In genomic region chr5:78284456-78285199, GRCm38 (mm10) we compare ENCODE assay signal across 17 mouse cellular contexts.
A peak's percentile ranks its signal among the peaks of the same experiment; 100 is the strongest.
DNase-seq lines count a peak whose midpoint lies in the region; ATAC-seq lines count a peak whose summit lies in the region.
"Had no signal": no experiment of that assay in that cellular context is flagged by ENCODE, and none has a peak within 500 bp of the region (broad histone marks: within the 10 kb centered on the region; RNA-seq: fewer than 3 reads in every experiment).

No protein-coding gene starts in this region.

- no peak overlapping the region for H3K9ac ChIP-seq in hindbrain, embryonic 16.5 days (ENCODE audit: low read depth, low read length)
- H3K9ac ChIP-seq in hindbrain, embryonic 13.5 days = no peak overlapping the region
- H3K9ac ChIP-seq: heart, embryonic 13.5 days; limb, embryonic 15.5 days; liver, embryonic 15.5 days had no signal

- no peak overlapping the region for H3K27ac ChIP-seq in hindbrain, embryonic 16.5 days (ENCODE audit: low read depth, low read length)
- H3K27ac ChIP-seq in hindbrain, embryonic 13.5 days = no peak overlapping the region
- H3K27ac ChIP-seq: heart, embryonic 13.5 days; limb, embryonic 15.5 days; liver, embryonic 15.5 days had no signal

- no peaks in the 10 kb centered on the region for H3K9me3 ChIP-seq in hindbrain, embryonic 16.5 days (ENCODE audit: control insufficient read depth, low read length)
- no peaks in the 10 kb centered on the region for H3K9me3 ChIP-seq in hindbrain, embryonic 13.5 days
- H3K9me3 ChIP-seq: limb, embryonic 15.5 days had no signal

- DNase-seq in brain, adult 2 months (ENCODE audit: low read depth, low spot score) = peak; percentile 12
- DNase-seq in embryo, embryonic 11.5 days (ENCODE audit: low read depth, low spot score) = peak; percentile 9
- DNase-seq in hindlimb bud, embryonic 11.5 days (ENCODE audit: extremely low spot score, low read depth, low spot score) = peak; percentile 24
- no peak for DNase-seq in layer of hippocampus, adult 11-12 months (ENCODE audit: low spot score)
- no peak for DNase-seq in right cerebral cortex, postnatal 10 days (ENCODE audit: low spot score in 2 of 2)
- DNase-seq: adrenal gland, adult 8-10 months; cerebellum, adult 9-11 months; heart, postnatal 4 days; kidney, postnatal 36 days; lung, postnatal 10 days; thymus, postnatal 36 days had no signal

- 71% methylated on average over 6 of the region's 6 CpGs for WGBS in hindbrain, embryonic 16.5 days
- 76% methylated on average over 6 of the region's 6 CpGs for WGBS in hindbrain, embryonic 13.5 days

- no peak overlapping the region for H3K4me3 ChIP-seq in hindbrain, embryonic 16.5 days (ENCODE audit: low read length)
- H3K4me3 ChIP-seq in hindbrain, embryonic 13.5 days = no peak overlapping the region
- H3K4me3 ChIP-seq: heart, embryonic 13.5 days; limb, embryonic 15.5 days; liver, embryonic 15.5 days had no signal

- 0 out of 2 replicates have a peak, but pooled peaks have one; percentile 20 for ATAC-seq in hindbrain, embryonic 16.5 days
- ATAC-seq in hindbrain, embryonic 13.5 days (ENCODE audit: low FRiP score) = no peak
- ATAC-seq: inflammation-experienced regulatory T-cells, adult 6 months had no signal

- no peaks in the 10 kb centered on the region for H3K27me3 ChIP-seq in hindbrain, embryonic 16.5 days (replicated peaks; ENCODE audit: control insufficient read depth, insufficient read depth, low read length)
- no peaks in the 10 kb centered on the region for H3K27me3 ChIP-seq in hindbrain, embryonic 13.5 days
- H3K27me3 ChIP-seq: heart, embryonic 13.5 days; limb, embryonic 15.5 days; liver, embryonic 15.5 days had no signal

- no peak overlapping the region for H3K4me2 ChIP-seq in hindbrain, embryonic 16.5 days (ENCODE audit: low read length)
- H3K4me2 ChIP-seq in hindbrain, embryonic 13.5 days = no peak overlapping the region
- H3K4me2 ChIP-seq: heart, embryonic 13.5 days; limb, embryonic 15.5 days; liver, embryonic 15.5 days had no signal

- no peaks in the 10 kb centered on the region for H3K4me1 ChIP-seq in hindbrain, embryonic 16.5 days (ENCODE audit: control insufficient read depth, insufficient read depth, low read depth, low read length)
- H3K4me1 ChIP-seq in hindbrain, embryonic 13.5 days (replicated peaks) = no peaks in the 10 kb centered on the region
- H3K4me1 ChIP-seq: heart, embryonic 13.5 days; limb, embryonic 15.5 days; liver, embryonic 15.5 days had no signal

- no peaks in the 10 kb centered on the region for H3K36me3 ChIP-seq in hindbrain, embryonic 16.5 days (ENCODE audit: control insufficient read depth, insufficient read depth, low read length)
- no peaks in the 10 kb centered on the region for H3K36me3 ChIP-seq in hindbrain, embryonic 13.5 days
- H3K36me3 ChIP-seq: heart, embryonic 13.5 days; limb, embryonic 15.5 days; liver, embryonic 15.5 days had no signal

Comparison
In these comparisons a context has a peak if more than half of its experiments do, and no peak if none do; other contexts are left out.
1. DNase-seq: peak in brain, adult 2 months (single experiment), embryo, embryonic 11.5 days (single experiment) and hindlimb bud, embryonic 11.5 days (single experiment); none in layer of hippocampus, adult 11-12 months (single experiment) and right cerebral cortex, postnatal 10 days (0 of 2).